Mouse (Mus musculus): ENCODE results near the gene Cnn3.

- TF ChIP-seq CTCF (IDR thresholded peaks at IDR 0.05; ENCODE audit: extremely low read depth, insufficient read length, insufficient replicate concordance, low read depth, low read length) (no peak), POLR2A (IDR thresholded peaks at IDR 0.05; ENCODE audit: low read depth, low read length) (no peak)
These were observed 47.3 kb upstream of the Cnn3 start for GRCm38 (mm10) chr3:121378708-121379612.
